Mouse (Mus musculus) left cerebral cortex, adult 8-10 months (tissue): ENCODE data around the gene Sept11. TPM values are rescaled to one million over a fixed set of nuclear protein-coding genes. Genes with fewer than 3 reads are reported as not detected.

Experiments used
- DNase-seq, 2 experiments: peaks; one replicate each; pipeline ENCODE4 v3.0.0; 2022; ENCODE audit warnings: low spot score in 2 of 2
- total RNA-seq, 4 experiments: library from RNA; stranded (reverse); gene quantifications; 2 replicates each; pipeline ENCODE4 v1.2.4; 2022

Gene Sept11
- total RNA-seq, 4 experiments from 2014 or later = 172 to 182 (median 180) TPM

DNA sequence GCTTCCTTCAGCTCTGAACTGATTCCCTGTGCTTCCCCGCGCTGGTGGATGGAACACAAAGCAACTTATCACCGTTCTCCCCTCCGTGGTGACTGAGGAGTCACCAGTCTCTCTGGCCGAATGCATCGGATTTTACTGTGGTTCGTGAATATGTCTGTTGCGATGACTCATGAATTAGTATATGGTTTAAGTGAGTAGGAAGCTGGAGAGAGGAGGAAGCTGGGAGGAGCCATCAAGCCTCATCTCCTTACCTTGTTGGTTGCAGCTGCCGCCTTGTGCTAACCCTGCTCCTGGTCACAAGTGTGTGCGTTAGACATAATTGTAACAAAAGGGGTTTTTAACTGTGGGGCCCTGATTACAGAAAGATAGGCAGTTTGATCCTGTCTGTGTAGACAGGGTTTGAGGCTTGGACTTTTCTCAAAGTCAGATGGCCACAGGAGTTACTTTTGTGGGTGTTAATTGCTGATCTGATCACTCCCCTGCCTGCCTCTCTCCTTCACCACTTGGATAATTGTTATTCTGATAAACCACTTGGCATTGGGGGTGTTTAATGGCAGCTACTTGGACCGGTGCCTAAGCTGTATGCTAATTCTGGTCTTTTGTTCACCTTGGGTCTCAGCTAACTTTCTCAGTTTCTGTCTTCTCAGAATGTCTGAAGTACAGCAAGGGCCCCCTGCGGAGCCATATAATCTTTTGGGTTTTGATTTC, 33.1 kb downstream of the Sept11 start:
- DNase-seq = no peak

DNA sequence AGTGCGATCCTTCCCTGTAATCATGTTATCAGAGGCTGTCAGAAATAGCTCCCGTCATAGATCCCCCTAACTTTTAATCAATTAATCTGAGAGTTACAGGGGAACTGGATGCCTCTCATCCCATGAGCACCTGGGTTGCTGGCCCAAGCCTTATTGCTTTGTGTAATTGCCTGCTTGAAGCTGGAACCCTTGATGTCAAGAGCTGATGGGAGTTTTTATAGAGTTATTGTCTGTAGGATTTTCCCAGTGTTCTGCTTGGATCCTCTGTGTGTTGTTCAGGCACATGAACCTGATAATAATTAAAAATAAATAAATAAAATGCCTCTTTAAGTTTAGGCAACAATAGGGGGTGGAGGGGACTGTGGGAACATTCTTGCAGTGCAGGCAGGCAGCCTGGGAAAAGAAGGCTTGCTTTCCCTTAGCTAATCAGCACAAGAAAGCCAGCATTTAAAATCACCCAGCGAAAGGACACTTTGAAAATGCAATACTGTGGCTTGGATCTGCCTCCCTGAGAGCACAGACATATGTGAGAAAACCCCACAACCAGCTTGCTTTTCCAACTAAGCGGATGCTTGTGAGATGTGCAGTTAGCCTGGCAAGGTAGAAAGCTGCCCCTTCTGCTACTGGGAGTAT, 33.8 kb downstream of the Sept11 start:
- DNase-seq = no peak

DNA sequence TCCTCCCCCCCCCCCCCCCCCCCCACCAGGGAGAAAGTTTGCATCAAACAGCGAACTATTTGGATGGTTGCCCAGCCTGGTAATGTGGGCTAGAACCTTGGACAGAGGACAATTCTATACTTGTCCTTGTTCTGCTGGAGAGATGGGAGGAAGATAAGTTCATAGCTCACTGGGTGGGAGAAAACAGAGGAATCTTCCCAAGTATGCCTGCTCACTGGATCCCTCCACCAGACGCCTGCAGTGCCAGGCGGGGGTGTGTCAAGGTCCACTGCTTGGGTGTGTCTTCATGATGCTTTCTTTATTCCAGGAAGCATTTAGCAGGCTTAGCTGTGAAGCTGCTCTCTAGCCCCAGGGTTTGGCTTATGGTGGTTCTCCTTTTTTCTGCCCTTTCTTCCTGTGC, 34.5 kb downstream of the Sept11 start:
- peak in 1 of 2 experiments; percentile 46 for DNase-seq

DNA sequence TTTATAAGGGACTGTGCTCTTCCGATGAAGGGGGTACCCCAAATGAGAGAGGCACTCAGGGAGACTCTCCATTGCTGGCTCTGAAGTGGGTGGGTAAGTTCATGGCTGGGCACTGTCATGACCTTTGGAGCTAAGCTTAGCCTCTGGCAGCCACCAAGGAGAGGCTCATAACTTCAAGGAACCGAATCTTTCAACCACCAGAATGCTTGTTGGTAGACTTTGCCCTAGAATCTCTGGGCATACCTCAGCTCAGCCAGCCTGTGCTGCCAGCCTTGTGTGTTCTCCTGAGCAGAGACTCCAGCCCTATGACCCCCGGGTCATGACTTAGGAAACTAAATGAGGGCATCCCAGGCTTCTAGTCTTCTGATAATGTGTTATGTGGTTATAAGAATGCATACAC, 35.5 kb downstream of the Sept11 start:
- DNase-seq = no peak

DNA sequence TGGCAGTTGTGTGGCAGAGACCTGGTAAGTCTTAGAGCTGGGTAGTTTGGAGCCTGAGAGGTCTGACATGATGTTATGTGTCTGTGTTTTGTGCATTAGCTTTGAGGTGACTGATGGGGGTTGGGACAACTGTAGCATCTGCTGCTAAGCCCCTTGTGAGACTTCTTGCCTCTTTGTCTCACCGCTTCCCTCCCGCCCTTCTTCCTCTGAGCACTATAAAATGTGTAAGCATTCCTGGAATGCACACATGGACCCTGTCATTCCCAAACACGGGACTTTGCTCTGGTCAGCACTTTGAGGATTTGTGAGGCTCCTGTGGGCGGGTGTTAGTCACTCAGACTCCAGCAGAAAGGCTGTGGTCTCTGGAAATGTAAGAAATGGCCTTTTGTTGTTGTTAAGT, 36.7 kb downstream of the Sept11 start:
- DNase-seq = no peak

- DNase-seq = no peak
Measured at GRCm38 (mm10) chr5:93131401-93131800, 38.2 kb downstream of the Sept11 start.

GRCm38 (mm10) chr5:93133445-93134244, 40.4 kb downstream of the Sept11 start:
- peak in 1 of 2 experiments; percentile 55 for DNase-seq

DNA sequence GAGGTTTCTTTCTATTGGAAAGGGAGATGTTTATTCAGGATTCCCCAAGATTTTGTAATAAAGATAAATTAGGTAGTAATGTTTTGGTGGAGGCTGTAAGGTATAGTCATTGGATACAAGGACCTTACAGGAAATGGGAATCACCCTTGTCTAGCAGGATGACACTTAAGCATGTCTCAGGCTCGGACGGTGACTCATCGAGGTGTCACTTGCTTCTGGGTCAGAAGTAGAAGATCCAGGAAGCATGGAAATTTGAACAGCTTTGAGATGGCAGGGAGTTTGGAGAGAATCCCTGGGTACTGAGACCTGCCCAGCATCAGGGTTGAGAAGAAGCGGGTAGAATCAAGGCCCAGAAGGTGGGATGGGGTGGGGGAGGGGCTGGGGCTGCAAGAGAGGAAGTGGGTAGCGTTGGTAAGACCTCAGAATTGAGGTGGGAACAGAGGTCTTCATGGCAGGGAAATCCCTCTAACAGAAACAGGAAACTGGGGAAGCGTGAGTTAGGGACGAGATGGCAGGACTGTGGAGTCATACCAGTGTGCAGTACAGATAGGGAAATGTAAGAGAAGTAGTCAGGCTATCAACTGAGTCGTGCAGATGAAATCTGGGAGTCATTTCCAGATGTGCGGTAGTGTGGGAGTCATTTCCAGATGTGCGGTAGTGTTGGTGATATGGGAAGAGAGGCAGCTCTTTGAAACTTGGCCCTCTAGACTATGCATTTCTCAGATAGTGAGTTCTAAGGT, 42.3 kb downstream of the Sept11 start:
- no peak for DNase-seq

DNA sequence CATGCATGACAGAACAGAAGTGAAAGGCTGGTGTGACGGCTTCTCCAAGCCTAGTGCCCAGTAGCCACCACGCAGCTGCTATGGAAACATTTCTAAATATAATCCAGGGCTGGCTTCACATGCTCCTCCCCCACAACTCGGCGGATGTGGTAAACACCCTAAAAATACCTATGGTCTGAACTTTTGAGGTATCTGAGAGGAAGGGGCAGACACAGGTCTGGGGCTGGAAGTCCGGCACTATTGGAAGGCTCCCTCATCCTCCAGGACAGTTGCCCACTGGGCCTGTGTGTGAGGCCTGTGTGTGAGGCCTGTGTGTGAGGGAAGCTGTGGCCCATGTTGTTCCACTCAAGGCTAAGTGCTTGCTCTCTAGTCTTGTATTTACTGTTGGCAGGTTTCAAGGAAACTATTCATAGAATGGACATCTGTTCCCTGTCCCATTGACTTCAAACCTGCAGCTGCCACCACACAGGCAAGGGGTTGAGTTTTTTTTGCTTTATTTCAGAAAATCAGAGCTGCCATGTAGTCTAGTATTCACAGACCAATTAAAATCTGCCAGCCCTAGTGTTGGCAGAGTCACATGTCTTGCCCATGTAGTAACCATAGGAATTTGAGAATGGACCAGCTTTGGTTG, 43.8 kb downstream of the Sept11 start:
- DNase-seq = peak in 1 of 2 experiments; percentile 66

GRCm38 (mm10) chr5:93139350-93139749, 46.1 kb downstream of the Sept11 start:
- peak in 1 of 2 experiments; percentile 41 for DNase-seq

DNA sequence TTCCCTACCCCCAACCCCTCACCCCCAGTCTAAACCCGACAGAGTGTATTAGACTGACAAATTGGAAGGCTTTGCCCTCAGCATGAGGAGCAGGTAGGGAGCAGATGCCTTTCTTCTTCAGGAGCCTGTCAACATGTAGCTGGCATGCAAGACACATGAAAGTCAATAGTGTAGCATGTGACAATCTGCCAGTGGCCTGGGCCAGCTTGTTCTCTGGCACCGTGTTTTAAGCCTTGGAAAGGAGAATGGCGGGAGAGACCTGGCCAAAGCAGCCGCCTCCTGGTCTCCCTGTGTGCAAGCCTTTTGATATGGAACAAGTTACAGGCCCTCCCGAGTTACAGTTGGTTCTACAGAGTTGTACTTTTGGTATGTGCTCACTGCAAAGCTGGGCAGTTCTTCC, 47.5 kb downstream of the Sept11 start:
- no peak for DNase-seq

GRCm38 (mm10) chr5:93143360-93144091, 50.3 kb downstream of the Sept11 start:
- no peak for DNase-seq

DNA sequence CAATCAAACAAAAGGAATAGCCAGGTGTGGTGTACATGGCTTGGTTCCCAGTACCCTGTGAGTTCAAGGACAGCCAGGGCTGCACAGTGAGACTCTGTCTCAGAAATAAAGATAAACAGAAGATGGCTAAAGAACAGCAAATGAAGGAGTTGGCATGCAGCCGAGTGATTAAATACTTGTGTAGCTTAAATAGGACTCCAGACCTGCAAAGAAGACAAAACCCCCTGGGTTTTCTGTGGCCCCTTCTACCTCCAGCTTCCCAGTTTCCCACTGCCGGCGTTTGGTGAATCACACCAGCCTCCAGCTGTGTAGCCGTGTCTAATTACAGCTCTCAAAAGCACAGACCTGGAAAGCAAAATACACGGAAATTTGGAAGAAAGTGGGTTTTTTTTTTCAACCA, 51.6 kb downstream of the Sept11 start:
- no peak for DNase-seq

DNA sequence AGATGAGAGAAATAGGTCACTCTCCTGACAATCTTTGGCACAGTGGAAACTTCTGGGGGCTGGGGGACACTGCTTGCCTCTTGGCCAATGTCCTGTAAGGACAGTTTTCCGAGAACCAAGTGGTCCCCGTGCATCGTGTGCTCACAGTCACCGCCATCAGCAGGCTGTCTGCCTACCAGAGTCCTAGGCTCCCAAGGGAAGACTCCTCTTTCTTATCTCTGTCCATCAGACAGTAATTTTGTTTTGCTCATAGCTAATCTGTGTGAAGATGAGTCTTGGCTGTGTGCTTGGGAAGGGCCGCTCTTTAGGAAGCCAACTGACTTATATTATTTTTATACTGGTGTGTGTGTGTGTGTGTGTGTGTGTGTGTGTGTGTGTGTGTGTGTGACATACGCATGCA, 52.3 kb downstream of the Sept11 start:
- no peak for DNase-seq

- DNase-seq = no peak
Measured at GRCm38 (mm10) chr5:93149969-93150777, 56.9 kb downstream of the Sept11 start.

DNA sequence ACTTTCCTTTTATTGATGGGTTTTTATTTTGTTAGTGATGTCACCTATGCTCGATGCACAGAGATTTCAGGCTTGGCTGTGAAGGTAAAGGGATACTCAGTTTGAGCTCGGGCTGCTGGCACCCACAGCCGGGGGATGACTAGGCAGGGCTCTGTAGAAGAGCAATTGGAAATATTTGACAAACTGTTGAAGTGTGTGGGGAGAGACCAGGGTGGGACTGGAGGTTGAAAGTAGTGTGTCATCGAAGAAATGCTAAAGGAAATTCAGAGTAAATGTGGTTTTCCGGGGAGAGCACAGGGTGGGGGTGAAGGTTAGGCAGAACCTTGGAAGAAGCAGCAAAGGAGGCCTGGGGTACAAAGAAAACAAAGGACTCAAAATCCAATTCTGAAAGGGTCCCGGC, 58.7 kb downstream of the Sept11 start:
- no peak for DNase-seq

- DNase-seq = no peak
Measured at GRCm38 (mm10) chr5:93152451-93152850, 59.2 kb downstream of the Sept11 start.

- no peak for DNase-seq
Measured at GRCm38 (mm10) chr5:93154401-93154800, 61.2 kb downstream of the Sept11 start.

DNA sequence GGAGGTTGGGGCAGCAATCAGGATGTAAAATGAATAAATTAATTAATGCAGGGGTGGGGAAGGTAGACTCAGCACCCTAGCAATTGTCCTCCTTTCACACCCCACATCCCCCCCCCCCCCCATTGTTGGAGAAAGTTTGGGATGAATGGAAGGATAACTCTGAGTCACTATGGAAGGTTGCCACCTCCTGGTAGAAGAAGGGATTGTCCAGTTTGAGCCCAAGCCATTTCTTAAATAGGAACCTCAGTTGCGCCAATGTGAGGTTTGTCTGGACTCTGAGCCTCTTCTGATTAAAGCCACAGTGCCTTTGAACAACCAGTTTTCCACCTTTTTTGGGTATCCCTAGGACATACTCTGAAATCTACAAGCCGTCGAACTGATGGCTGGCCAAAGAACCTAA, 70.3 kb downstream of the Sept11 start:
- DNase-seq = no peak
